Mouse (Mus musculus) cortical plate, adult 2 months (tissue): ENCODE data around the gene Mesp1.

Experiments used
- CTCF ChIP-seq: fragments of 200-500 bp; IDR thresholded peaks from 2 replicates; pipeline ENCODE4 v1.5.1; 2011; ENCODE audit warnings: mild to moderate bottlenecking, control low read depth, low read length; ENCODE audit not compliant: insufficient read depth; ENCODE audit errors: extremely low read depth
- POLR2A ChIP-seq: fragments of 200-500 bp; IDR thresholded peaks from 2 replicates; pipeline ENCODE4 v1.6.1; 2011; ENCODE audit warnings: mild to moderate bottlenecking, low read length, control low read depth; ENCODE audit not compliant: insufficient read depth; ENCODE audit errors: extremely low read depth

- TF ChIP-seq POLR2A (no peak), CTCF (no peak)
Observed at GRCm38 (mm10) chr7:79793688-79794087, at the start of gene Mesp1.
